Mouse (Mus musculus) small intestine, adult 2 months (tissue): Measurements from ENCODE around the gene Ch25h. TPM values are rescaled to one million over a fixed set of nuclear protein-coding genes. Genes with fewer than 3 reads are reported as not detected.

Experiments used
- H3K27ac ChIP-seq: fragments of 200-500 bp; 2 replicates; pipeline ENCODE4 v1.5.1; 2012; ENCODE audit warnings: low read depth, low read length, control low read depth, inconsistent platforms; ENCODE audit not compliant: insufficient read depth
- H3K27me3 ChIP-seq: fragments of 200-500 bp; 2 replicates; pipeline ENCODE4 v1.6.1; 2012; ENCODE audit warnings: mild to moderate bottlenecking, moderate library complexity, low read length, inconsistent platforms; ENCODE audit not compliant: control insufficient read depth, insufficient read depth
- H3K36me3 ChIP-seq: fragments of 200-500 bp; 2 replicates; pipeline ENCODE4 v1.6.1; 2012; ENCODE audit warnings: mild to moderate bottlenecking, low read length, control low read depth, inconsistent platforms; ENCODE audit not compliant: control insufficient read depth, insufficient read depth
- H3K4me1 ChIP-seq: fragments of 200-500 bp; 2 replicates; pipeline ENCODE4 v1.6.1; 2012; ENCODE audit warnings: low read length, inconsistent platforms, mixed read lengths; ENCODE audit not compliant: control insufficient read depth, insufficient read depth, insufficient read length
- H3K4me3 ChIP-seq: fragments of 200-500 bp; 2 replicates; pipeline ENCODE4 v1.5.1; 2012; ENCODE audit warnings: low read depth, mild to moderate bottlenecking, control low read depth, inconsistent platforms, low read length, moderate library complexity
- CTCF ChIP-seq: fragments of 200-500 bp; IDR thresholded peaks from 2 replicates; pipeline ENCODE4 v1.5.1; 2012; ENCODE audit warnings: low read depth, mild to moderate bottlenecking, control low read depth, inconsistent platforms, low read length, moderate library complexity, mixed read lengths; ENCODE audit not compliant: insufficient replicate concordance, insufficient read length; ENCODE audit errors: extremely low read depth
- POLR2A ChIP-seq: fragments of 200-500 bp; IDR thresholded peaks from 2 replicates; pipeline ENCODE4 v1.6.1; 2012; ENCODE audit warnings: low read depth, mild to moderate bottlenecking, control low read depth, inconsistent platforms, low read length, moderate library complexity
- WGBS: fragments of 180-500 bp; shearing (Covaris S2); methylation state at CpG from one replicate; pipeline ENCODE4 v1.1.7; 2018; 5-methylcytosine and 5-hydroxymethylcytosine counted together
- polyA plus RNA-seq: library from polyadenylated mRNA; depleted of rRNA; stranded (reverse); fragments of >200 nt; gene quantifications from 2 replicates; pipeline ENCODE4 v1.2.3, GENCODE M21; 2012

Gene Ch25h
- polyA plus RNA-seq, 1 experiment = 6.6 TPM

DNA sequence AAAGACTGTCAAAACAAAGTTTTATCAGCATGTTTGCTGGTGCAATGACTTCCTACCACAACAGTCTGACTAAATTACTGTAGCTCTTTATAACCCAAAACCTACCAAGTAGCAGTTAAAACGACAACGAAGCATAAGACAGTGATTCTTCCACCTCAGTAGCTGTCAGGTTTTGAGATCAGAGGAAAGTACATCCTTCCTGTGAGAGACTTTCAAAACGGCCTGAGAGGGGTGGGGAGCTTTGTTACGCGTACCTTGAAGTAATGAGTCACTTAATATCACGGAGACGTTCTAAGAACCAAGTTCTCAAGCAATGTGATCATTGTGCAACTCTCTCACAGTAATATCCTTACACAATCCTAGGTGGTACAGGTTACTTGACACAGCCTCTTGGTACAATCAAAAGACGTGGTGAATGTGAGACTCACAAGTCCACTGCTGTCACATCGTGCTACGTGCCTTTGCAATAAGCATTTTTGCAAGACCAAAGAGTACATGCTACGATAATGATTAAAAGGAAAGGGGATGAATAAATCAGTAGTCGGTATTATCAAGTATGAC is 30.3 kb upstream of the Ch25h start:
- no peaks in the 10 kb centered on the region for H3K4me1 ChIP-seq
- H3K4me3 ChIP-seq = no peak overlapping the region
- H3K36me3 ChIP-seq = peaks cover 5% of the 10 kb centered on the region
- no peaks in the 10 kb centered on the region for H3K27me3 ChIP-seq
- TF ChIP-seq CTCF = no peak
- no peak overlapping the region for H3K27ac ChIP-seq
- 80% methylated on average over 12 of the region's 12 CpGs for WGBS

DNA sequence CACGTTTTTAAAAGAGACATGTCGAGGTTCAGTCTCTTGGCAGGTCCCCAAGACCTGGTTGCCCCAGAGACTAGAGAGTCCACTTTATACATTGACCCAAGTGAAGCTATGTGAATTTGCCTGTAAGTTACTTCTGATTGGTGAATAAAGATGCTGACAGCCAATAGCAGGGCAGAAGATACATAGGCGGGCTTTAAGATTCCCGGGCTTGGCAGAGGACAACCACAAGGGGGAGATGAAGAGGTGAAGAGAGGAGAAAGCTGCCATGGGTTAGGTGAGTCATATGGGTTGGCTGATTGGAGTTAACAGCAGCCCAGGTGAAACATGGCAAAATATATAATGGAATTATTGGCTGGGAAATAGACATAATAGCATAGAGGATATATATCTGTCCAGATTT is 25.8 kb upstream of the Ch25h start:
- Histone ChIP-seq H3K4me1 (peaks cover 5% of the 10 kb centered on the region; the same call in 1 of the 2 replicates), H3K27ac (no peak overlapping the region), H3K36me3 (peaks cover 8% of the 10 kb centered on the region), H3K4me3 (no peak overlapping the region), H3K27me3 (no peaks in the 10 kb centered on the region)
- no peak for TF ChIP-seq POLR2A
- peak; percentile 81; the same call in 1 of the 2 replicates for TF ChIP-seq CTCF
- WGBS = 22% methylated on average over 4 of the region's 4 CpGs

DNA sequence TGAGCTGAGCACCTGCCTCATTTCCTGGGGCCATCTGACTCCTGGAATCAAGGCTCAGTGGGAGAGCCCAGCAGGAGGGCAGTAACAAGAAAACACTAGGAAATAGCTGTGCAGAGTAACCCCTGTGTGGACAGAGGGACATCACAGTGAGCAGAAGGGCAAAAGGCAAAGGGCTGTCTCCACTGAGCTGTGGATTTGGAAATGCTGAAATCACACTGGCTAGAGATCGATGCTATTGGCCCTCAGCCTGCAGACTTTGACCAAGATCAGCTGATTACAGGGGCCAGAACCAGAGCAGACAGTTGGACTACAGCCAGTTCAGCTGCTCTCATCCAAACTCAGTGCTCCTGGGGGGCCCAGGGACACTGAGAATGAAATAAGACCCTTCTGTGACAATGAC is 21.4 kb upstream of the Ch25h start:
- H3K4me3 ChIP-seq = no peak overlapping the region
- peaks cover 19% of the 10 kb centered on the region for H3K36me3 ChIP-seq
- peaks cover 5% of the 10 kb centered on the region; the same call in 1 of the 2 replicates for H3K4me1 ChIP-seq
- peak overlapping the region; percentile 34; the same call in 1 of the 2 replicates for H3K27ac ChIP-seq
- no peak for TF ChIP-seq CTCF
- TF ChIP-seq POLR2A = no peak
- no peaks in the 10 kb centered on the region for H3K27me3 ChIP-seq
- 29% methylated on average over 1 of the region's 1 CpGs for WGBS

DNA sequence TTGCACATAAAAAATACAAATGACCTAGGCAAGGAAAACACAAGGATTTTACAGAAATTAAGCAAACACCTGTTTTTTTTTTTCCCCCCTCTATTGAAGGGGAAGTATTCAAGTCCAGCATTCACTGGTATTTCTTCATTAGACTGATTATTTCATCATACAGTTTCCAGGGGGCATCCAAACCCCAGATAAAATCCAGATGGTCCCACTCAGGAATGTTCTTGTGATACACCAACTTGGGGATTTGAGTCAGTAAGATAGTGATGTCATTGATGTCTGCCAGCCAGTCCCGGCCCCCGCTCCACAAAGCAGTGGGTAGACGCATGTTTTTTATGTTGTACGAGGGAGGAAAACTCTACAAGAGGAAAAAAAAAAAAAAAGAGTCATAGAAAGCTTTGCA is 18.9 kb upstream of the Ch25h start:
- Histone ChIP-seq H3K27ac (no peak overlapping the region), H3K4me1 (peaks cover 5% of the 10 kb centered on the region; the same call in 1 of the 2 replicates), H3K27me3 (no peaks in the 10 kb centered on the region), H3K36me3 (peaks cover 16% of the 10 kb centered on the region), H3K4me3 (no peak overlapping the region)
- TF ChIP-seq POLR2A (no peak), CTCF (no peak)
- WGBS = 94% methylated on average over 4 of the region's 4 CpGs

DNA sequence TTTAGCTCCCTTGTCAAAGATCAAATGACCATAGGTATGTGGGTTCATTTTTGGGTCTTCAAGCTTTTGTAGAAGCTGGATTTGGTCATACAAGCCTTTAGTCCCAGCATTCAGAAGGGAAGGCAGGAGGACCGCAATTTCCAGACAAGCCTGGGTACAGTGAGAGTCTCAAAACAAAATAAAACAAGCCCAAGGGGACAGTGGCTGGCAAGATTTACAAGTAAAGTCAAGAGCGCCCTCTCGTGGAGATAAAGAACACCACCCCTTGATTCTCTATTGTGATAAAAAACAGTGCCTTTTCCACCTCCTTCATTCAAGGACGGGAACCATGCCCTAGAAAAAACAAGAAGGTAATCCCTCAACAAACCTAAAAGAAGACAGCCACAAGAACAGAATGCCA is 8.6 kb upstream of the Ch25h start:
- Histone ChIP-seq H3K36me3 (no peaks in the 10 kb centered on the region), H3K4me3 (no peak overlapping the region), H3K27ac (no peak overlapping the region), H3K4me1 (no peaks in the 10 kb centered on the region), H3K27me3 (no peaks in the 10 kb centered on the region)
- WGBS = 5% methylated on average over 4 of the region's 4 CpGs
- TF ChIP-seq POLR2A (no peak), CTCF (no peak)

DNA sequence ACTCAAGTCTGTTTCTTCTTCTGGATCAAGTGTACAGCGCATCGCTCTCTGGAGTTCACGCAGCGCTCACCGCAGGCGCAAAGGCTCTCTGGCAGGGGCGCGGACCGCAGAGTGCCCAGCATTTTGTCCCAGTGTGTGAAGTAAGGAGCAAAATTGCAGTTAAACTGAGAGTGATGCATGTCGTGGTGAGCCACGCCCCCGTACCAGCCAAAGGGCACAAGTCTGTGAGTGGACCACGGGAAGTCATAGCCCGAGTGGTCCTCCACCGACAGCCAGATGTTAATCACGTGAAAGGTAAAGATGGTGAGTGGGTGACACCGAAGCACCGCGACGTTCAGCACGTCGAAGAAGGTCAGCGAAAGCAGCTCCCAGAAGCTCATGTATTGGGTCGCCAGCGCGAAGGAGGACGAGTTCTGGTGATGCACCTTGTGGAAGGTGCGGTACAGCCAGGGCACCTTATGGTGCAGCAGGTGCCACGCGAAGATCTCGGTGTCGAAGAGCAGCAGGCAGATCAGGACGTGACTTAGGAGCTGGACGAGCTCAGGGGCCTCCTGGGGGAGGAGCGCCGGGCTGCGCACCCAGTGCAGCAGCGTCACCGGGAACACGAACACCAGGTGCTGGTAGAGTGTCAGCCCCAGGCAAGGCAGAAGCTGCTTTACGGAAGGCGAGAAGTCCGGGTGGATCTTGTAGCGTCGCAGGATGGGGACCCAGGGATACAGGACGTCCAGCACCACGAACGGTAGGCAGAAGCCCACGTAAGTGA is 555 bp downstream of the Ch25h start:
- Histone ChIP-seq H3K27me3 (0 out of 2 replicates have a peak, but pooled peaks cover 11% of the 10 kb centered on the region), H3K36me3 (no peaks in the 10 kb centered on the region), H3K4me1 (peaks cover 7% of the 10 kb centered on the region), H3K4me3 (peak overlapping the region; percentile 70), H3K27ac (peak overlapping the region; percentile 23; the same call in 1 of the 2 replicates)
- WGBS = 8% methylated on average over 49 of the region's 49 CpGs
- TF ChIP-seq CTCF = no peak
- no peak for TF ChIP-seq POLR2A

DNA sequence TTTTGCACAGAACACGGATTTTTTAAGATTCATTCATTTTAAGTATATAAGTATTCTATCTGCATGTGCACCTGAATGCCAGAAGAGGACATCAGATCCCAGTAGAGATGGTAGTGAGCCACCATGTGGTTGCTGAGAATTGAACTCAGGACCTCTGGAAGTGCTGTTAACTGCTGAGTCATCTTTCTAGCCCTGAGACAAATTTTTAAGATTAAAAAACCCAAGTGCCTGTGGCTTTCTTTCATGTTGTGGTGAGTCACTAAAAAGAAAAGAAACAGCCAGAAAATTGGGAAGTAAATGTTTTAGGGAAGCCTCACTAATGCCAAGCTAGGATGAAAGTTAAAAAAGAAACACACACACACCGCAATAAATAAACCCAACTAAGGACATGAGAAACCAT is 3.3 kb downstream of the Ch25h start:
- TF ChIP-seq CTCF = no peak
- TF ChIP-seq POLR2A = no peak
- Histone ChIP-seq H3K4me3 (no peak overlapping the region), H3K27ac (no peak overlapping the region), H3K36me3 (no peaks in the 10 kb centered on the region), H3K27me3 (0 out of 2 replicates have a peak, but pooled peaks cover 11% of the 10 kb centered on the region), H3K4me1 (peaks cover 7% of the 10 kb centered on the region)
- 69% methylated on average over 2 of the region's 2 CpGs for WGBS
